Mouse (Mus musculus) MEL (cell line): ENCODE data around the gene Slitrk5. TPM values are rescaled to one million over a fixed set of nuclear protein-coding genes. Genes with fewer than 3 reads are reported as not detected.

Experiments used
- DNase-seq: peaks from one replicate; pipeline ENCODE4 v3.0.0; 2011; ENCODE audit warnings: low read depth, low spot score
- H3K27ac ChIP-seq: 2 replicates; pipeline ENCODE4 v1.5.1; 2012; ENCODE audit warnings: low read depth, mild to moderate bottlenecking, control low read depth, low read length, moderate library complexity; ENCODE audit not compliant: control insufficient read depth
- H3K27me3 ChIP-seq, 2 experiments: fragments of 150-350 bp in 1 of 2; sonication (generic) in 1 of 2; 2 replicates each; pipeline ENCODE4 v1.6.1; 2012; ENCODE audit warnings: low read length in 2 of 2, mild to moderate bottlenecking in 2 of 2, improper control_type of control experiment in 1 of 2, moderate library complexity in 1 of 2; ENCODE audit not compliant: insufficient read depth in 2 of 2, control insufficient read depth in 1 of 2
- H3K36me3 ChIP-seq, 2 experiments: 2 replicates each; pipeline ENCODE4 v1.6.1; 2012 to 2014; ENCODE audit warnings: low read length in 2 of 2, improper control_type of control experiment in 1 of 2, inconsistent platforms in 1 of 2, mild to moderate bottlenecking in 1 of 2; ENCODE audit not compliant: insufficient read depth in 2 of 2, control insufficient read depth in 1 of 2
- H3K4me1 ChIP-seq, 2 experiments: fragments of 150-350 bp in 1 of 2; sonication (generic) in 1 of 2; 2 replicates each; pipeline ENCODE4 v1.6.1; 2012; ENCODE audit warnings: low read length in 2 of 2, improper control_type of control experiment in 1 of 2, mild to moderate bottlenecking in 1 of 2; ENCODE audit not compliant: insufficient read depth in 2 of 2, control insufficient read depth in 1 of 2
- H3K4me3 ChIP-seq, 2 experiments: fragments of 150-350 bp in 1 of 2; sonication (generic) in 1 of 2; 2 replicates each; pipeline ENCODE4 v1.5.1; 2012; ENCODE audit warnings: low read depth in 2 of 2, low read length in 2 of 2, mild to moderate bottlenecking in 2 of 2, moderate library complexity in 2 of 2, control low read depth in 1 of 2, improper control_type of control experiment in 1 of 2; ENCODE audit not compliant: control insufficient read depth in 1 of 2, insufficient read depth in 1 of 2
- H3K79me2 ChIP-seq: 2 replicates; pipeline ENCODE4 v1.6.1; 2012; ENCODE audit warnings: mild to moderate bottlenecking, low read length, moderate library complexity; ENCODE audit not compliant: control insufficient read depth, poor library complexity, insufficient read depth
- H3K9ac ChIP-seq: 2 replicates; pipeline ENCODE4 v1.6.1; 2012; ENCODE audit warnings: low read depth, mild to moderate bottlenecking, control low read depth, low read length, moderate library complexity; ENCODE audit not compliant: control insufficient read depth, poor library complexity, severe bottlenecking
- H3K9me3 ChIP-seq: fragments of 150-350 bp; sonication (generic); replicated peaks from 2 replicates; pipeline ENCODE4 v1.6.1; 2012; ENCODE audit warnings: mild to moderate bottlenecking, low read length, improper control_type of control experiment, moderate library complexity; ENCODE audit not compliant: insufficient read depth
- CHD1 ChIP-seq: IDR thresholded peaks from 2 replicates; pipeline ENCODE4 v1.6.1; 2012; ENCODE audit warnings: low read depth, mild to moderate bottlenecking, inconsistent platforms, low read length, improper control_type of control experiment
- CTCF ChIP-seq, 3 experiments: IDR thresholded peaks in 2 of 3; conservative IDR thresholded peaks in 1 of 3; 2 replicates each; pipeline ENCODE4 v1.5.1; 2011 to 2012; ENCODE audit warnings: low read length in 3 of 3, low read depth in 2 of 3, mild to moderate bottlenecking in 2 of 3, improper control_type of control experiment in 1 of 3, inconsistent platforms in 1 of 3, mixed read lengths in 1 of 3, moderate library complexity in 1 of 3; ENCODE audit not compliant: control insufficient read depth in 1 of 3, insufficient read depth in 1 of 3, poor library complexity in 1 of 3, severe bottlenecking in 1 of 3
- E2F4 ChIP-seq: IDR thresholded peaks from 2 replicates; pipeline ENCODE4 v1.6.1; 2011; ENCODE audit warnings: low read depth, low read length, improper control_type of control experiment, borderline replicate concordance
- ELF1 ChIP-seq: IDR thresholded peaks from 2 replicates; pipeline ENCODE4 v1.6.1; 2014; ENCODE audit warnings: low read depth, mild to moderate bottlenecking, inconsistent platforms, low read length, improper control_type of control experiment, moderate library complexity
- ETS1 ChIP-seq: IDR thresholded peaks from 2 replicates; pipeline ENCODE4 v1.6.1; 2012; ENCODE audit warnings: low read depth, mild to moderate bottlenecking, inconsistent platforms, low read length, improper control_type of control experiment, moderate library complexity
- MAFK ChIP-seq: IDR thresholded peaks from 2 replicates; pipeline ENCODE4 v1.6.1; 2011; ENCODE audit warnings: low read depth, mild to moderate bottlenecking, low read length, improper control_type of control experiment, borderline replicate concordance
- MAX ChIP-seq: IDR thresholded peaks from 2 replicates; pipeline ENCODE4 v1.6.1; 2011; ENCODE audit warnings: low read length, improper control_type of control experiment
- MAZ ChIP-seq: IDR thresholded peaks from 2 replicates; pipeline ENCODE4 v1.6.1; 2012; ENCODE audit warnings: low read depth, mild to moderate bottlenecking, inconsistent platforms, low read length, improper control_type of control experiment
- MYB ChIP-seq: IDR thresholded peaks from 2 replicates; pipeline ENCODE4 v1.6.1; 2011; ENCODE audit warnings: mild to moderate bottlenecking, low read depth, low read length, improper control_type of control experiment
- NELFE ChIP-seq: IDR thresholded peaks from 2 replicates; pipeline ENCODE4 v1.6.1; 2011; ENCODE audit warnings: low read depth, low read length, improper control_type of control experiment
- POLR2A ChIP-seq, 2 experiments: IDR thresholded peaks; 2 replicates each; pipeline ENCODE4 v1.6.1; 2011 to 2012; ENCODE audit warnings: low read length in 2 of 2, mild to moderate bottlenecking in 2 of 2, control low read depth in 1 of 2, improper control_type of control experiment in 1 of 2, low read depth in 1 of 2, moderate library complexity in 1 of 2; ENCODE audit not compliant: control insufficient read depth in 1 of 2, insufficient read depth in 1 of 2, poor library complexity in 1 of 2
- POLR2AphosphoS2 ChIP-seq: IDR thresholded peaks from 2 replicates; pipeline ENCODE4 v1.6.1; 2011; ENCODE audit warnings: low read length, improper control_type of control experiment
- RAD21 ChIP-seq: IDR thresholded peaks from 2 replicates; pipeline ENCODE4 v1.6.1; 2011; ENCODE audit warnings: mild to moderate bottlenecking, low read depth, low read length, improper control_type of control experiment
- SIN3A ChIP-seq: IDR thresholded peaks from 2 replicates; pipeline ENCODE4 v1.6.1; 2012; ENCODE audit warnings: low read length, improper control_type of control experiment, inconsistent platforms
- TAL1 ChIP-seq: IDR thresholded peaks from 2 replicates; pipeline ENCODE4 v1.6.1; 2012; ENCODE audit warnings: mild to moderate bottlenecking, inconsistent platforms, low read length, moderate library complexity, mixed read lengths
- TBP ChIP-seq: IDR thresholded peaks from 2 replicates; pipeline ENCODE4 v1.8.0; 2011; ENCODE audit warnings: low read depth, low read length, improper control_type of control experiment
- TCF12 ChIP-seq: IDR thresholded peaks from 2 replicates; pipeline ENCODE4 v1.6.1; 2014; ENCODE audit warnings: low read depth, mild to moderate bottlenecking, inconsistent platforms, low read length, improper control_type of control experiment, moderate library complexity
- UBTF ChIP-seq: IDR thresholded peaks from 2 replicates; pipeline ENCODE4 v1.6.1; 2012; ENCODE audit warnings: low read depth, mild to moderate bottlenecking, inconsistent platforms, low read length, improper control_type of control experiment, moderate library complexity, borderline replicate concordance; ENCODE audit not compliant: insufficient read depth
- USF1 ChIP-seq: IDR thresholded peaks from 2 replicates; pipeline ENCODE4 v1.6.1; 2014; ENCODE audit warnings: low read depth, mild to moderate bottlenecking, inconsistent platforms, low read length, improper control_type of control experiment, moderate library complexity
- USF2 ChIP-seq, 2 experiments: IDR thresholded peaks; 2 replicates each; pipeline ENCODE4 v1.6.1; 2011 to 2012; ENCODE audit warnings: improper control_type of control experiment in 2 of 2, low read length in 2 of 2, borderline replicate concordance in 1 of 2, inconsistent platforms in 1 of 2, low read depth in 1 of 2, mild to moderate bottlenecking in 1 of 2; ENCODE audit not compliant: insufficient read depth in 1 of 2
- ZC3H11A ChIP-seq: IDR thresholded peaks from 2 replicates; pipeline ENCODE4 v1.6.1; 2012; ENCODE audit warnings: low read depth, mild to moderate bottlenecking, inconsistent platforms, low read length, improper control_type of control experiment
- ZNF384 ChIP-seq: IDR thresholded peaks from 2 replicates; pipeline ENCODE4 v1.6.1; 2012; ENCODE audit warnings: low read depth, mild to moderate bottlenecking, inconsistent platforms, low read length, improper control_type of control experiment
- polyA plus RNA-seq, 2 experiments: library from polyadenylated mRNA; stranded (reverse) in 1 of 2; unstranded in 1 of 2; fragments of >175 nt in 1 of 2; fragments of >200 nt in 1 of 2; gene quantifications; 2 replicates each; pipeline versions ENCODE4 v1.2.1 to v1.2.4; 2012; ENCODE audit warnings: low replicate concordance in 2 of 2, low read depth in 1 of 2; ENCODE audit not compliant: insufficient read length in 2 of 2, insufficient read depth in 1 of 2, missing spikeins in 1 of 2
- total RNA-seq: library from RNA; depleted of rRNA; stranded (reverse); fragments of 300-350 nt; gene quantifications from 2 replicates; pipeline ENCODE4 v1.2.3, GENCODE M21; 2012

The Slitrk5 gene
- total and polyA plus RNA-seq, 3 experiments: not detected

DNA sequence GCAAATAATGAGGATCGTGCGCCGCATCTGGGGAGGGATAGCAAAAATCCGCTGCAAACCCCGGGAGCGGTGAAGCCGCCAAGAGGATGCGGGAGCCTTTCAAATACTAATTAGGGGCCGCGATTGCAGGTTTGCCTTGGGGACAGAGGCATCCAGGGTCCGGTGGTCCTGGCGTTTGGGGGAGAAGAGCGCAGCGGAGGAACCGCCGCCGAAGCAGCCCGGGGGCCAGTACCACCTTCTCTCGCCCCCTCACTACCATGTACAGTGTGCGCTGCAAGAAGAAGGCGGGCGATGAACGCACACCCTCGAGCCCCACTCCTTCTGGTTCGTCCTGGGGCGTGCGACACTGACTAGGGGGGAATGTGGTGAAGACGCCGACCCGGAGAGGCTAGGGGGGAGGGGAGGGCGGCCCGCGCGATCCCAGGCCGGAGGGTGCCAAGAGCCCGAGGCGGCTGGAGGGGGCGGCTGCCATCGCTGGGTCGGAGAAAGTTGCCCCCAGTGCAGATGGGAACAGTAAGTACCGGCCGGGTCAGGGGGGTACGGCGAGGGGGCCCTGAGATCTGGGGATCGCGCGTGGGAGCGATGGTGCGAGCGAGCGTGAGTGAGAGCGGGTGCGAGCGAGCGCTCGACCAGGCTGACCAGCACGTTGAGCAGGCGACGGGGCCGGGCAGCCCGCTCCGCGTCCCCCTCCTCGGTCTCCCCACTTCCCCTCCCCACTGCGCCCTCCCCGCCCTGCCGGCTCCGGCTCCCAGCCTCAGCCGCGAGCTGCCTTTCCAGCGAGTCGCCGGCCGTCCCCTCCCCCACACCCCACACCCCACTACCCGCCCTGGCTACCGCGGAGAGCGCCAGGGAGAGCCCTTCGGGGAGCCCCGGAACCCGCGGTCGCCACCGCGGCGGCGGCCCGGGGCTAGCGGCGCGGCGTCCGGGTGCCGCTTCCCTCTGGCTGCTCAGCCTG lies 591 bp downstream of the Slitrk5 start:
- Histone ChIP-seq H3K9ac (no peak overlapping the region), H3K4me1 (no peaks in the 10 kb centered on the region), H3K27ac (no peak overlapping the region), H3K79me2 (no peaks in the 10 kb centered on the region), H3K36me3 (no peaks in the 10 kb centered on the region), H3K27me3 (no peaks in the 10 kb centered on the region), H3K4me3 (no peak overlapping the region), H3K9me3 (no peaks in the 10 kb centered on the region)
- no peak for DNase-seq
- no peak for TF ChIP-seq SIN3A
- TF ChIP-seq POLR2AphosphoS2: no peak
- TF ChIP-seq MAFK: no peak
- no peak for TF ChIP-seq ETS1
- no peak for TF ChIP-seq TAL1
- TF ChIP-seq CTCF (IDR thresholded peaks at IDR 0.05 in 2 of 3, conservative IDR thresholded peaks at IDR 0.05 in 1 of 3; ENCODE audit: control insufficient read depth in 1 of 3, insufficient read depth in 1 of 3, low read depth in 2 of 3, low read length in 3 of 3, poor library complexity in 1 of 3, severe bottlenecking in 1 of 3): no peak
- TF ChIP-seq TCF12: no peak
- no peak for TF ChIP-seq POLR2A (IDR thresholded peaks at IDR 0.05; ENCODE audit: control insufficient read depth in 1 of 2, insufficient read depth in 1 of 2, low read depth in 1 of 2, low read length in 2 of 2, poor library complexity in 1 of 2)
- TF ChIP-seq E2F4: no peak
- no peak for TF ChIP-seq ELF1
- no peak for TF ChIP-seq TBP
- TF ChIP-seq RAD21: no peak
- no peak for TF ChIP-seq USF1

DNA sequence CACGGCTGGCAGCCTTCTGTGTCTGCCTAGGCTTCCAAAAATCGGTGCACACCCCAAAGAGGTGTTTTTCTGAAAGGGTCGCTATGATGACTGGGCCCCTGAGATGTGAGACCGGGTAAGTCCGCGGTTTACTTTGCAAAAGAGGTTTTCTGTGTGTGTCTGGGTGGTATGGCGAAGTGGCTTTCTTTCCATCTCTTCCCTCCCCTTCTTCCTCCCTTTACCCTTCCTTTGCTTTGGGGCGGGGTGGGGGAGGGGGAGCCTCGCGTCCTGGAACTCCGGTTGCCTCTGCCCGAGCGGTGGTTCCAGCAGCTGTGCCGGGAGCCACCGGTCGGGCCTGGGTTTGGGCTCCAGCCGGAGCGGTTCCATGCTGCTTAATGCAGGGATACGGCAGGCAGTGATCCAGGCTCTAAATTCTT lies 1.3 kb downstream of the Slitrk5 start:
- no peaks in the 10 kb centered on the region for H3K9me3 ChIP-seq
- DNase-seq: no peak
- no peaks in the 10 kb centered on the region for H3K27me3 ChIP-seq
- TF ChIP-seq POLR2A (IDR thresholded peaks at IDR 0.05; ENCODE audit: control insufficient read depth in 1 of 2, insufficient read depth in 1 of 2, low read depth in 1 of 2, low read length in 2 of 2, poor library complexity in 1 of 2) (no peak), E2F4 (no peak), UBTF (no peak), ZC3H11A (no peak), USF2 (IDR thresholded peaks at IDR 0.05; ENCODE audit: borderline replicate concordance in 1 of 2, insufficient read depth in 1 of 2, low read depth in 1 of 2, low read length in 2 of 2) (no peak), MAX (no peak), MYB (no peak), NELFE (no peak), ETS1 (no peak), MAZ (no peak), CHD1 (no peak), ZNF384 (no peak)
- TF ChIP-seq, all 39 proteins: peak for 0
- Histone ChIP-seq H3K9ac (no peak overlapping the region), H3K36me3 (no peaks in the 10 kb centered on the region), H3K4me1 (no peaks in the 10 kb centered on the region), H3K79me2 (no peaks in the 10 kb centered on the region), H3K4me3 (no peak overlapping the region), H3K27ac (no peak overlapping the region)
